Mouse (Mus musculus) thymus, postnatal 10 days (tissue): ENCODE measurements around the gene Nobox.

ENCODE experiments used
- DNase-seq, 2 experiments: peaks; one replicate each; pipeline ENCODE4 v3.0.0; 2021; ENCODE audit warnings: low spot score in 2 of 2

The Nobox gene

GRCm38 (mm10) chr6:43274123-43274522, 35.2 kb downstream of the Nobox start:
- no peak for DNase-seq

- no peak for DNase-seq
Observed at GRCm38 (mm10) chr6:43272597-43272996, 36.8 kb downstream of the Nobox start.

- DNase-seq = peak in 1 of 2 experiments; percentile 13
Observed at GRCm38 (mm10) chr6:43266356-43266755, 43.0 kb downstream of the Nobox start.

GRCm38 (mm10) chr6:43265363-43266041, 43.9 kb downstream of the Nobox start, which contains the start of gene Arhgef5:
Arhgef5 (plus strand) TSS chr6:43265582.
- DNase-seq = peak; percentile 39

GRCm38 (mm10) chr6:43260756-43261155, 48.6 kb downstream of the Nobox start:
- no peak for DNase-seq

GRCm38 (mm10) chr6:43254193-43254926, 55.0 kb downstream of the Nobox start:
- DNase-seq = peak in 1 of 2 experiments; percentile 23
